ENCODE assay signal across 28 mouse cellular contexts in genomic region chr16:88651952-88652351, GRCm38 (mm10). TPM values are rescaled to one million over a fixed set of nuclear protein-coding genes. Genes with fewer than 3 reads are reported as not detected.
"Had no signal": no experiment of that assay in that cellular context is flagged by ENCODE, and none has a peak within 500 bp of the region (broad histone marks: within the 10 kb centered on the region; RNA-seq: fewer than 3 reads in every experiment).

No protein-coding gene starts in this region.

- ATAC-seq: hindbrain, postnatal 0 days; inflammation-experienced regulatory T-cells, adult 6 months; liver, embryonic 12.5 days had no signal

- H3K9ac ChIP-seq: hindbrain, embryonic 14.5 days; limb, embryonic 13.5 days; liver, embryonic 12.5 days; liver, embryonic 15.5 days; lung, embryonic 15.5 days; neural tube, embryonic 12.5 days; neural tube, embryonic 15.5 days had no signal

- H3K27me3 ChIP-seq: limb, embryonic 13.5 days; liver, embryonic 12.5 days; liver, embryonic 15.5 days; lung, embryonic 15.5 days; megakaryocyte, embryonic 14.5 days; neural tube, embryonic 12.5 days; neural tube, embryonic 15.5 days had no signal

- H3K4me1 ChIP-seq: limb, embryonic 10.5 days; limb, embryonic 13.5 days; liver, embryonic 12.5 days; liver, embryonic 15.5 days; lung, embryonic 15.5 days; megakaryocyte, embryonic 14.5 days; midbrain, embryonic 10.5 days; neural tube, embryonic 12.5 days; neural tube, embryonic 15.5 days had no signal

- H3K36me3 ChIP-seq: limb, embryonic 10.5 days; limb, embryonic 13.5 days; liver, embryonic 12.5 days; liver, embryonic 15.5 days; lung, embryonic 15.5 days; midbrain, embryonic 10.5 days; neural tube, embryonic 12.5 days; neural tube, embryonic 15.5 days had no signal

- DNase-seq: layer of hippocampus, adult 9-11 months; liver; lung, adult 18-20 months; lung, postnatal 10 days; lung, postnatal 36 days; midbrain, embryonic 14.5 days; right cerebral cortex, adult 18-20 months; right cerebral cortex, postnatal 14 days; right cerebral cortex, postnatal 4 days; thymus, adult 2 months; thymus, postnatal 14 days; thymus, postnatal 4 days had no signal

- H3K4me3 ChIP-seq: layer of hippocampus, adult 2 months; limb, embryonic 10.5 days; limb, embryonic 13.5 days; liver, embryonic 12.5 days; liver, embryonic 15.5 days; lung, embryonic 15.5 days; megakaryocyte, embryonic 14.5 days; midbrain, embryonic 10.5 days; neural tube, embryonic 12.5 days; neural tube, embryonic 15.5 days had no signal

- H3K27ac ChIP-seq: hindbrain, embryonic 14.5 days; hindbrain, postnatal 0 days; layer of hippocampus, adult 2 months; limb, embryonic 10.5 days; limb, embryonic 13.5 days; liver, embryonic 12.5 days; liver, embryonic 15.5 days; lung, embryonic 15.5 days; midbrain, embryonic 10.5 days; neural tube, embryonic 12.5 days; neural tube, embryonic 15.5 days; stomach, postnatal 0 days had no signal

- H3K9me3 ChIP-seq: limb, embryonic 10.5 days; limb, embryonic 13.5 days; liver, embryonic 12.5 days; liver, embryonic 15.5 days; lung, embryonic 15.5 days; midbrain, embryonic 10.5 days; neural tube, embryonic 12.5 days; neural tube, embryonic 15.5 days had no signal

- H3K4me2 ChIP-seq: hindbrain, embryonic 14.5 days; limb, embryonic 13.5 days; liver, embryonic 12.5 days; liver, embryonic 15.5 days; lung, embryonic 15.5 days; neural tube, embryonic 12.5 days; neural tube, embryonic 15.5 days had no signal

RNA-seq across cellular contexts. Expression of gene Krtap26-1, which starts 4.4 kb away (rescaled TPM):
- polyA plus RNA-seq: hindbrain, embryonic 14.5 days; hindbrain, postnatal 0 days; inflammation-experienced regulatory T-cells, adult 6 months; large intestine, adult 2 months; limb, embryonic 10.5 days; limb, embryonic 13.5 days; liver, embryonic 12.5 days; liver, embryonic 15.5 days; lung, embryonic 15.5 days; midbrain, embryonic 10.5 days; midbrain, embryonic 14.5 days; neural tube, embryonic 12.5 days; stomach, embryonic 14.5 days; stomach, postnatal 0 days; thymus, adult 2 months had no signal

RNA-seq across cellular contexts. Expression of gene Krtap27-1, which starts 19.5 kb away (rescaled TPM):
- polyA plus RNA-seq: hindbrain, embryonic 14.5 days; hindbrain, postnatal 0 days; inflammation-experienced regulatory T-cells, adult 6 months; large intestine, adult 2 months; limb, embryonic 10.5 days; limb, embryonic 13.5 days; liver, embryonic 12.5 days; liver, embryonic 15.5 days; lung, embryonic 15.5 days; midbrain, embryonic 10.5 days; midbrain, embryonic 14.5 days; neural tube, embryonic 12.5 days; neural tube, embryonic 15.5 days; stomach, embryonic 14.5 days; stomach, postnatal 0 days; thymus, adult 2 months had no signal

RNA-seq across cellular contexts. Expression of gene 2310079G19Rik, which starts 24.5 kb away (rescaled TPM):
- polyA plus RNA-seq: hindbrain, embryonic 14.5 days; hindbrain, postnatal 0 days; inflammation-experienced regulatory T-cells, adult 6 months; large intestine, adult 2 months; limb, embryonic 10.5 days; limb, embryonic 13.5 days; liver, embryonic 12.5 days; liver, embryonic 15.5 days; lung, embryonic 15.5 days; midbrain, embryonic 10.5 days; midbrain, embryonic 14.5 days; neural tube, embryonic 12.5 days; neural tube, embryonic 15.5 days; stomach, embryonic 14.5 days; thymus, adult 2 months had no signal

RNA-seq across cellular contexts. Expression of gene Krtap24-1, which starts 39.9 kb away (rescaled TPM):
- polyA plus RNA-seq: hindbrain, embryonic 14.5 days; hindbrain, postnatal 0 days; inflammation-experienced regulatory T-cells, adult 6 months; large intestine, adult 2 months; limb, embryonic 10.5 days; limb, embryonic 13.5 days; liver, embryonic 12.5 days; liver, embryonic 15.5 days; lung, embryonic 15.5 days; midbrain, embryonic 10.5 days; midbrain, embryonic 14.5 days; neural tube, embryonic 12.5 days; neural tube, embryonic 15.5 days; stomach, embryonic 14.5 days; stomach, postnatal 0 days; thymus, adult 2 months had no signal

RNA-seq across cellular contexts. Expression of gene 2310061N02Rik, which starts 55.8 kb away (rescaled TPM):
- polyA plus RNA-seq: hindbrain, embryonic 14.5 days; hindbrain, postnatal 0 days; inflammation-experienced regulatory T-cells, adult 6 months; large intestine, adult 2 months; limb, embryonic 10.5 days; limb, embryonic 13.5 days; liver, embryonic 12.5 days; liver, embryonic 15.5 days; lung, embryonic 15.5 days; midbrain, embryonic 10.5 days; midbrain, embryonic 14.5 days; neural tube, embryonic 12.5 days; neural tube, embryonic 15.5 days; stomach, embryonic 14.5 days; stomach, postnatal 0 days; thymus, adult 2 months had no signal
